ENCODE assay signal across 18 mouse cellular contexts in the genomic region with DNA sequence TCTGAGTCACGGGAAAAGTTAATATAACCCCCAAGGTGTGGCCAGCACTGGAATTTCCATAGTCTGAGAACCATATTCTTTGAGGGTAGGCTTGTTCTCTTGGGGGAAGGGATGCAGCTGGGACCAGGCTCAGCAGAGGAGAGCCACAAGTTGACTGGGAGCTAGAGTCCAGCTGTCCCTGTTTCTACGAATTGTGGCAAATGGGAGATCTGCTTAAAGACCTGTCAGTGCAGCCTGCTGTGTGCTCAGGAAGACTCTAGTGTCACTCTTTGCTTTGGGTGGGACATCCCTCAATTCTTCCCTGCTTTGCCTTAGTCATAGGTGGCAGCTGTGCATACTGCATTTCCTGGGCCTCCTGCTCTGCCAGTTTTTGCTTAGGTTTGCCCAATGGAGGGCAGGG.
DNase-seq lines count a peak whose midpoint lies in the region; ATAC-seq and TF ChIP-seq lines count a peak whose summit lies in the region.
"Had no signal": no experiment of that assay in that cellular context is flagged by ENCODE, and none has a peak within 500 bp of the region (broad histone marks: within the 10 kb centered on the region; RNA-seq: fewer than 3 reads in every experiment).

No protein-coding gene starts in this region.

- no peaks in the 10 kb centered on the region for H3K9me3 ChIP-seq in heart, embryonic 10.5 days
- no peaks in the 10 kb centered on the region for H3K9me3 ChIP-seq in lung, embryonic 14.5 days (ENCODE audit: low read depth, low read length)
- H3K9me3 ChIP-seq in midbrain, embryonic 11.5 days (ENCODE audit: control insufficient read depth, low read length) = no peaks in the 10 kb centered on the region
- no peaks in the 10 kb centered on the region for H3K9me3 ChIP-seq in midbrain, postnatal 0 days (ENCODE audit: low read length)
- H3K9me3 ChIP-seq: embryonic facial prominence, embryonic 12.5 days; forebrain, embryonic 13.5 days; hindbrain, embryonic 12.5 days had no signal

- H3K4me2 ChIP-seq in lung, embryonic 14.5 days = no peak overlapping the region
- H3K4me2 ChIP-seq in midbrain, embryonic 11.5 days = no peak overlapping the region
- no peak overlapping the region for H3K4me2 ChIP-seq in midbrain, postnatal 0 days (ENCODE audit: low read depth, low read length, poor library complexity, severe bottlenecking)
- H3K4me2 ChIP-seq: embryonic facial prominence, embryonic 12.5 days; forebrain, embryonic 13.5 days; hindbrain, embryonic 12.5 days had no signal

- H3K27me3 ChIP-seq in heart, embryonic 10.5 days (ENCODE audit: insufficient read depth, poor library complexity, severe bottlenecking) = no peaks in the 10 kb centered on the region
- H3K27me3 ChIP-seq in lung, embryonic 14.5 days (ENCODE audit: insufficient read depth, low read length) = no peaks in the 10 kb centered on the region
- no peaks in the 10 kb centered on the region for H3K27me3 ChIP-seq in midbrain, embryonic 11.5 days (ENCODE audit: control insufficient read depth, insufficient read depth, low read length)
- H3K27me3 ChIP-seq in midbrain, postnatal 0 days (ENCODE audit: insufficient read depth, low read length) = no peaks in the 10 kb centered on the region
- H3K27me3 ChIP-seq: embryonic facial prominence, embryonic 12.5 days; forebrain, embryonic 13.5 days; hindbrain, embryonic 12.5 days had no signal

- H3K9ac ChIP-seq in lung, embryonic 14.5 days = no peak overlapping the region
- H3K9ac ChIP-seq in midbrain, embryonic 11.5 days (ENCODE audit: low read length) = no peak overlapping the region
- H3K9ac ChIP-seq in midbrain, postnatal 0 days (replicated peaks; ENCODE audit: low read length, poor library complexity, severe bottlenecking) = no peak overlapping the region
- H3K9ac ChIP-seq: embryonic facial prominence, embryonic 12.5 days; forebrain, embryonic 13.5 days; forebrain, postnatal 0 days; hindbrain, embryonic 12.5 days had no signal

- 77% methylated on average over 2 of the region's 2 CpGs for WGBS in heart, embryonic 10.5 days
- WGBS in lung, embryonic 14.5 days = 48% methylated on average over 2 of the region's 2 CpGs
- WGBS in lung, adult 2 months = 76% methylated on average over 2 of the region's 2 CpGs
- WGBS in midbrain, embryonic 11.5 days = 85% methylated on average over 2 of the region's 2 CpGs
- 90% methylated on average over 2 of the region's 2 CpGs for WGBS in midbrain, postnatal 0 days

- H3K36me3 ChIP-seq in heart, embryonic 10.5 days = no peaks in the 10 kb centered on the region
- H3K36me3 ChIP-seq in lung, embryonic 14.5 days (ENCODE audit: insufficient read depth) = no peaks in the 10 kb centered on the region
- no peaks in the 10 kb centered on the region for H3K36me3 ChIP-seq in midbrain, embryonic 11.5 days (ENCODE audit: control insufficient read depth, insufficient read depth, low read length)
- no peaks in the 10 kb centered on the region for H3K36me3 ChIP-seq in midbrain, postnatal 0 days (ENCODE audit: insufficient read depth, low read length)
- H3K36me3 ChIP-seq: embryonic facial prominence, embryonic 12.5 days; hindbrain, embryonic 12.5 days had no signal

- DNase-seq in heart, adult 11 months = peak; percentile 61
- DNase-seq in heart, embryonic 10.5 days (ENCODE audit: low spot score) = no peak
- no peak for DNase-seq in lung, embryonic 14.5 days
- DNase-seq in lung, adult 2 months = no peak
- peak; percentile 14 for DNase-seq in midbrain, embryonic 11.5 days (ENCODE audit: low spot score, missing footprints)
- no peak for DNase-seq in midbrain, postnatal 0 days (ENCODE audit: low spot score)
- DNase-seq: adrenal gland, postnatal 10 days; cerebellum, adult 11-12 months; cerebellum, adult 9-10 months; cerebellum, postnatal 25 days; forebrain, postnatal 0 days; gastrocnemius, postnatal 14 days; heart, postnatal 10 days; heart, postnatal 4 days had no signal

- no peak overlapping the region for H3K27ac ChIP-seq in heart, embryonic 10.5 days
- peak overlapping the region; percentile 59; the same call in 1 of the 2 replicates for H3K27ac ChIP-seq in lung, embryonic 14.5 days (ENCODE audit: low read depth)
- no peak overlapping the region for H3K27ac ChIP-seq in midbrain, embryonic 11.5 days (ENCODE audit: low read depth, low read length)
- no peak overlapping the region for H3K27ac ChIP-seq in midbrain, postnatal 0 days (ENCODE audit: low read depth, low read length)
- H3K27ac ChIP-seq: embryonic facial prominence, embryonic 12.5 days; forebrain, embryonic 13.5 days; hindbrain, embryonic 12.5 days had no signal

- no peak overlapping the region for H3K4me3 ChIP-seq in heart, embryonic 10.5 days
- no peak overlapping the region for H3K4me3 ChIP-seq in lung, embryonic 14.5 days (ENCODE audit: low read depth, low read length)
- no peak overlapping the region for H3K4me3 ChIP-seq in lung, adult 2 months (replicated peaks; ENCODE audit: extremely low read depth, low read depth, low read length)
- H3K4me3 ChIP-seq in midbrain, embryonic 11.5 days (ENCODE audit: low read depth, low read length) = no peak overlapping the region
- no peak overlapping the region for H3K4me3 ChIP-seq in midbrain, postnatal 0 days (ENCODE audit: low read depth, low read length)
- H3K4me3 ChIP-seq: embryonic facial prominence, embryonic 12.5 days; forebrain, embryonic 13.5 days; hindbrain, embryonic 12.5 days had no signal

- TF ChIP-seq POLR2A in lung, adult 2 months (IDR thresholded peaks at IDR 0.05; ENCODE audit: borderline replicate concordance, extremely low read depth, low read depth, low read length) = no peak

- no peak for TF ChIP-seq CTCF in lung, embryonic 14.5 days (IDR thresholded peaks at IDR 0.05; ENCODE audit: low read depth)
- TF ChIP-seq CTCF in lung, adult 2 months (IDR thresholded peaks at IDR 0.05; ENCODE audit: insufficient read depth, low read length) = no peak
- TF ChIP-seq CTCF in midbrain, postnatal 0 days (IDR thresholded peaks at IDR 0.05) = no peak

- ATAC-seq in lung, embryonic 14.5 days (ENCODE audit: insufficient read depth) = no peak
- ATAC-seq in midbrain, embryonic 11.5 days (ENCODE audit: low FRiP score) = no peak
- no peak for ATAC-seq in midbrain, postnatal 0 days (ENCODE audit: low FRiP score)
- ATAC-seq in granulocyte monocyte progenitor cell, adult 5-6 weeks (replicated peaks; ENCODE audit: poor library complexity, severe bottlenecking) = no peak
- ATAC-seq: forebrain, embryonic 13.5 days; forebrain, postnatal 0 days had no signal

- peaks cover 6% of the 10 kb centered on the region; the same call in 1 of the 2 replicates for H3K4me1 ChIP-seq in heart, embryonic 10.5 days
- H3K4me1 ChIP-seq in lung, embryonic 14.5 days (ENCODE audit: insufficient read depth) = peaks cover 11% of the 10 kb centered on the region; the same call in 1 of the 2 replicates
- peaks cover 8% of the 10 kb centered on the region for H3K4me1 ChIP-seq in lung, adult 2 months (ENCODE audit: control insufficient read depth, insufficient read depth, low read length)
- peaks cover 5% of the 10 kb centered on the region; the same call in 1 of the 2 replicates for H3K4me1 ChIP-seq in midbrain, embryonic 11.5 days (ENCODE audit: control insufficient read depth, insufficient read depth, low read length)
- no peaks in the 10 kb centered on the region for H3K4me1 ChIP-seq in midbrain, postnatal 0 days (ENCODE audit: insufficient read depth, low read length)

Comparison
In these comparisons a context has a peak if more than half of its experiments do, and no peak if none do; other contexts are left out.
1. DNase-seq: peak in heart, adult 11 months (single experiment) and midbrain, embryonic 11.5 days (single experiment); none in heart, embryonic 10.5 days (single experiment), lung, embryonic 14.5 days (single experiment), lung, adult 2 months (single experiment) and midbrain, postnatal 0 days (single experiment).